Mouse (Mus musculus) embryonic fibroblast, embryonic 13.5 days (primary cell): ENCODE data around the gene Tma7.

Experiments
- CTCF ChIP-seq: IDR thresholded peaks from 2 replicates; pipeline ENCODE4 v1.5.1; 2011; ENCODE audit warnings: mild to moderate bottlenecking, control low read depth, low read length, moderate library complexity, borderline replicate concordance; ENCODE audit not compliant: insufficient read depth
- POLR2A ChIP-seq: IDR thresholded peaks from 2 replicates; pipeline ENCODE4 v1.6.1; 2011; ENCODE audit warnings: low read depth, mild to moderate bottlenecking, control low read depth, low read length, moderate library complexity

- TF ChIP-seq CTCF, result no peak
- no peak for TF ChIP-seq POLR2A
Observed at GRCm38 (mm10) chr9:109119571-109119970, 37.2 kb upstream of the Tma7 start.
